Mouse (Mus musculus): ENCODE measurements around the gene Gpr37l1.

Gene Gpr37l1

GRCm38 (mm10) chr1:135181275-135181674, 13.8 kb upstream of the Gpr37l1 start:
- peak in 1 of 2 experiments; percentile 31 for DNase-seq

DNA sequence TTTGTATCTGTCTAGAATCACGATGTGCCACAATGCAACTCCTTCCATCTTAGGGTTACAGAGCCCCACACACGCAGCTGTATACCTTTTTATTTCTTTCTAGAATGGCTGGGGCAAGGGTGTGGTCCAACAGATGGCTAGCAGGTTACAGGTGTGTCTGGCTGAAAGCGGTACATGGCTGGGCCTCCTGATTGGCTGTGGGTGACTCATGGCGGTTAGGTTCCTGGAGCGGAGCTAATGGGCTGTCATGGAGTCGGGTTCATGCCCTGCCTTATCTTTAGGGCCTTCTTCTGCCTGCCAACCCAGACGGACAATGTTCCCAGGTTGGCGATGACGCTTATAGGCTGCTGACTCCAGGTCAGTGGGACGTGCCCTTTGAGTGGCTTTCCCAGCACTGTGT, 13.3 kb upstream of the Gpr37l1 start:
- peak in 1 of 2 experiments; percentile 44 for DNase-seq

DNA sequence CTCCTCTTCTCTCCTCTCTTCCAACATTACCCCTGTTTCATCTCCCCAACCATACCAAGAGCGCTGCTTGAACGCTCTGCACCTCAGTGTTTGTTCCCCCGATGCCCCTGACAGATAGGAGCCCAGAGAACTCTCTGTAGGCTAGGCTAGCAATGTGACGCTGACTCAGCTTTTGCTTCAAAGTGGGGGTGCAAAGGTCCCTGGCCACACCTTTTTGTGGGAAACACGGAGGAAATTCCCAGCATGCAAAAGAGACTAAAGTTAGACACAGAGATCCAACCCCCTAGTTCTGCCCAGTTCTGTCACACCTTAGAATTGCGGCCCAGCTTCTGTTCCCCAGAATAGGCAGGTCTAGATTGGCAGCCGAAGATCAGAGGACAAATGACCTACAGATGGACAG, 11.4 kb upstream of the Gpr37l1 start:
- DNase-seq: peak; percentile 56 to 66

- DNase-seq: peak; percentile 79 to 93
Measured at GRCm38 (mm10) chr1:135177724-135178123, 10.2 kb upstream of the Gpr37l1 start.

- DNase-seq: peak; percentile 44 to 61
Measured at GRCm38 (mm10) chr1:135175176-135175575, 7.7 kb upstream of the Gpr37l1 start.

- DNase-seq: peak in 1 of 2 experiments; percentile 53
Measured at GRCm38 (mm10) chr1:135173311-135173710, 5.8 kb upstream of the Gpr37l1 start.

GRCm38 (mm10) chr1:135171984-135172383, 4.5 kb upstream of the Gpr37l1 start:
- DNase-seq: peak; percentile 78 to 85

- DNase-seq: no peak
Measured at GRCm38 (mm10) chr1:135171202-135171601, 3.7 kb upstream of the Gpr37l1 start.

DNA sequence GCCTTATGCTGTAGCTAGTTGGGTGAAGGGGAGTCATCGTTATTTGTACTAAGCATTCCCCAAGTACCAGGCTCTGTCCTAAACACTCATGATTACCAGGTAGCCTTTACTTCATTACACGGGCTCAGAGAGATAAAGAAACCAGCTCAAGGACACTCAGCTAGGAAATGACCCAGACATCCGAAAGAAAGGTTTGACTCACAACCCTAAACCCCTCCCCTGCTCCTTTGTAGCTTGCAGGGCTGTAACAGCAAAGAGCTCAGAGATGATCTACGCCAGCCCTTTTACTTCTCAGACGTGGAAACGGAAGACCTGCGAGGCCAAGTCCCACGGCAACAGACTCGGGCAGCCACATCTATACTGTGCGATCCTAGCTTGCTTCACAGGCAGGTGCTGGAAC, 2.8 kb upstream of the Gpr37l1 start:
- DNase-seq: peak in 1 of 2 experiments; percentile 24

- peak; percentile 80 to 91 for DNase-seq
Measured at GRCm38 (mm10) chr1:135169556-135170224, 2.2 kb upstream of the Gpr37l1 start.

GRCm38 (mm10) chr1:135168453-135169200, 1.1 kb upstream of the Gpr37l1 start:
- peak; percentile 82 to 89 for DNase-seq

GRCm38 (mm10) chr1:135162720-135163119, 4.8 kb downstream of the Gpr37l1 start:
- no peak for DNase-seq

GRCm38 (mm10) chr1:135160411-135161050, 7.0 kb downstream of the Gpr37l1 start:
- DNase-seq: no peak

- no peak for DNase-seq
Measured at GRCm38 (mm10) chr1:135159556-135160123, 7.8 kb downstream of the Gpr37l1 start.

DNA sequence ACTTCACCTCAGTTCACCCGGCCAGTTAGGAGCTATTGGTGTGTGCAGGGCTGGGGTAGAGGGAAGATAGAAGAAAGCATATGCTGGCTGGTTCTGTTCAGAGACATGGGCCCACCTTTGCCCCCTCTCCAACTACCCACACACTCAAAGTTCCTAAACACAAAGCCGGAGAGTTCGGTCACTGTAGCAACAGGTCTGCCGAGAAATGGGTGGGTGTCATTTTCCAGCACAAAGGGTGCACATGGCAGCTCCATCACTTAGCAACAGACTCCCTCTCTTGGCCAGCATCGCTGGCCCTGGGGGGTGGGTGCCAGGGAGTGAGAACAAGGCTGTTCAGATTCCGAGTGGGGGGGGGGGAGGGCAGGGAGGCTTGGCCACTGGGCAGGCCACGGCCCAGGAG, 8.4 kb downstream of the Gpr37l1 start:
- peak in 1 of 2 experiments; percentile 37 for DNase-seq

- no peak for DNase-seq
Measured at GRCm38 (mm10) chr1:135158633-135159032, 8.8 kb downstream of the Gpr37l1 start.

- no peak for DNase-seq
Measured at GRCm38 (mm10) chr1:135156300-135156699, 11.2 kb downstream of the Gpr37l1 start.

DNA sequence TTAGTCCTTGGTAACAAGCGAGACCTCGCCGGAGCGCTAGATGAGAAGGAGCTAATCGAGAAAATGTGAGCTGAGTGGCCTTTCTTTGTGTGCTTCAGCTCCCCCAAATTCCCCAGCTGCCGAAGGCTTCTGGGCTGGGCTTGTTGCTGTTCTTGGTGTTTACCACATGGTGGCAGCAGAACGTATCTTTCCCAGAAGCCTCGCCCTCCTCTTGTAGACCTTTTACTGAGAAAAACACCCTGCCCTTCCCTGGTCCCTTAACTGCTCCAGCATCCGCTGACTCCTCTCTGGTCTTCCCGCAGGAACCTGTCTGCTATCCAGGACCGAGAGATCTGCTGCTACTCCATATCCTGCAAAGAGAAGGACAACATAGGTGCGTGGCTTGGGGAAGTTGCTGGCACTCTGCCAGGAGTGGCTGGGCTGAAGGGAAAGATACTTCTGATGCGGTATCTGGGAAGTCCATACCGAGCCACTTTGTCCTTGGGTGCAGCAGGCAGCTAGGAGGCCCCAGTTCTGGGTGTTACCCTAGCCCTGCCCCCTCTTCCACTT, 13.0 kb downstream of the Gpr37l1 start:
- peak; percentile 70 to 71 for DNase-seq

- DNase-seq: peak in 1 of 2 experiments; percentile 34
Measured at GRCm38 (mm10) chr1:135154011-135154410, 13.5 kb downstream of the Gpr37l1 start.

DNA sequence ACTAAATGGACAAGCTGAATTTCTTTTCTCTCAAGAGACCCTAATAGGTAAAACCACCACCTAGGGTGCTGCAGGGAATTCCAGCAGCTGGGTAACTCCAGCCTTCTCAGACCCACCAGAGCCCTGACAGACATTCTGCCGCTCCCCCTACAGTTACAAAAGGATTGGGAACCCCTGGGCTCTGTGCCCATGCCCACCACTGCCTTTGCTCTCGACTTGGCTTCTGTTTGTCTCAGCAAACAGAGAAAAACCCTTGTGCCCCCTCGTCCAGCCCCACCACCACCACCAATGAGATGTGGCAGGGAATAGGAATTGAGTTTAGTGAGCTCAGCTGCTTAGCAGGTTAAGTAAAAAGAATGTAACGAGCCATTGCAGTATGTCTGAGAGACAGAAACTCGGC, 18.5 kb downstream of the Gpr37l1 start:
- no peak for DNase-seq

GRCm38 (mm10) chr1:135148476-135148875, 19.0 kb downstream of the Gpr37l1 start:
- no peak for DNase-seq

- no peak for DNase-seq
Measured at GRCm38 (mm10) chr1:135147702-135148058, 19.8 kb downstream of the Gpr37l1 start.
